Mouse (Mus musculus) megakaryocyte, embryonic 14.5 days (primary cell): ENCODE measurements around the gene Tmem30b. TPM values are rescaled to one million over a fixed set of nuclear protein-coding genes. Genes with fewer than 3 reads are reported as not detected.

Experiments used
- H3K27me3 ChIP-seq: replicated peaks from 2 replicates; pipeline ENCODE3; 2012; ENCODE audit warnings: inconsistent platforms
- H3K36me3 ChIP-seq: replicated peaks from 2 replicates; pipeline ENCODE3; 2012; ENCODE audit warnings: low read length, inconsistent platforms, mixed read lengths
- H3K4me1 ChIP-seq: 2 replicates; pipeline ENCODE4 v1.6.1; 2012; ENCODE audit warnings: inconsistent platforms
- H3K4me3 ChIP-seq: replicated peaks from 2 replicates; pipeline ENCODE3; 2012; ENCODE audit warnings: moderate library complexity, mild to moderate bottlenecking, inconsistent platforms
- H3K9me3 ChIP-seq: 2 replicates; pipeline ENCODE4 v1.6.1; 2012; ENCODE audit warnings: inconsistent platforms
- FLI1 ChIP-seq: IDR thresholded peaks from 2 replicates; pipeline ENCODE4 v1.6.1; 2012; ENCODE audit warnings: low read length, inconsistent platforms, mixed read lengths
- GATA1 ChIP-seq: IDR thresholded peaks from 3 replicates; pipeline ENCODE4 v1.6.1; 2012; ENCODE audit warnings: mixed read lengths, low read length, inconsistent platforms, borderline replicate concordance
- polyA plus RNA-seq: library from polyadenylated mRNA; stranded (reverse); fragments of >175 nt; gene quantifications from 2 replicates; pipeline ENCODE4 v1.2.3, GENCODE M21; 2012; ENCODE audit warnings: low replicate concordance; ENCODE audit not compliant: insufficient read depth

The Tmem30b gene
- not detected in 2 replicates for polyA plus RNA-seq

DNA sequence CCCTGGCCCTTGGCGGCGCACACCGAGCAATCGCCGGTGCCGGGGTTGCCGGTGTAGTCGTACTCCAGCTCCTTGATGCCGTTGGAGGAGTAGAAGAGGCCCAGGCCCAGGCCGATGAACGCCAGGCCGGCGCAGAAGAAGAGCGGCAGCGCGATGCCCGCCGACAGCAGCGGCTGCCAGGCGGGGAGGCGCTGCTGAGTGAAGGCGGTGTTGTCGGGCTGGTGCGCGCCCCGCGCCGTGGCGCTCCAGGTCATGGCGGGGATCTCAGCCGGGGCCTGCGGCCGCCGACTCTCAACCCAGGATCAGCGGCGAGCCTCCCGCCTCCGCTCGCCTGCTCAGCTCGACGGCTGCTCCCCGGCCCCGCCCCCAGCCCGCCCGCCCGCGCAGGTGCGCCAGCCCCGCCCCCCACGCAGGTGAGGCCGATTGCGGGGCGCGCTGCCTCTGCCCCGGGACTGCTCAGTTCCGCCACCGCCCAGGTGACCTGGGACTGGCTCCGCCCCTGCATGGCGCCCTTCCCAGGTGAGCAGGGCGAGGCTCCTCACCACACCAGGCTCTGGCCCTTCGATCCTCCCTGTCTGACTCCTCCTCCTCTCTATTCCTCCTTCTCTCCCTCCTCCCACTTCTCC is at the start of gene Tmem30b:
Gene Tmem30b (minus strand): TSS at position 307 of the 626 bp plus-strand sequence.
- H3K27me3 ChIP-seq: peaks cover 82% of the 10 kb centered on the region
- H3K4me3 ChIP-seq: peak within 1 kb of the TSS; percentile 91
- TF ChIP-seq FLI1 (no peak), GATA1 (no peak)
- H3K9me3 ChIP-seq: peaks cover 13% of the 10 kb centered on the region
- H3K4me1 ChIP-seq: peaks cover 17% of the 10 kb centered on the region
- H3K36me3 ChIP-seq: no peaks in the 10 kb centered on the region

- no peaks in the 10 kb centered on the region for H3K9me3 ChIP-seq
- no peak for TF ChIP-seq FLI1
- TF ChIP-seq GATA1: no peak
- no peak overlapping the region for H3K4me3 ChIP-seq
- no peaks in the 10 kb centered on the region for H3K36me3 ChIP-seq
- peaks cover 27% of the 10 kb centered on the region for H3K4me1 ChIP-seq
- peaks cover 9% of the 10 kb centered on the region for H3K27me3 ChIP-seq
Observed at GRCm38 (mm10) chr12:73595226-73595625, 49.0 kb upstream of the Tmem30b start.

GRCm38 (mm10) chr12:73594177-73594745 is 48.1 kb upstream of the Tmem30b start:
- no peak for TF ChIP-seq FLI1
- TF ChIP-seq GATA1: no peak
- Histone ChIP-seq H3K9me3 (no peaks in the 10 kb centered on the region), H3K27me3 (peaks cover 9% of the 10 kb centered on the region), H3K36me3 (no peaks in the 10 kb centered on the region), H3K4me3 (no peak overlapping the region), H3K4me1 (peaks cover 27% of the 10 kb centered on the region)

- TF ChIP-seq FLI1 (no peak), GATA1 (no peak)
Observed at GRCm38 (mm10) chr12:73593021-73593798, 47.0 kb upstream of the Tmem30b start.

DNA sequence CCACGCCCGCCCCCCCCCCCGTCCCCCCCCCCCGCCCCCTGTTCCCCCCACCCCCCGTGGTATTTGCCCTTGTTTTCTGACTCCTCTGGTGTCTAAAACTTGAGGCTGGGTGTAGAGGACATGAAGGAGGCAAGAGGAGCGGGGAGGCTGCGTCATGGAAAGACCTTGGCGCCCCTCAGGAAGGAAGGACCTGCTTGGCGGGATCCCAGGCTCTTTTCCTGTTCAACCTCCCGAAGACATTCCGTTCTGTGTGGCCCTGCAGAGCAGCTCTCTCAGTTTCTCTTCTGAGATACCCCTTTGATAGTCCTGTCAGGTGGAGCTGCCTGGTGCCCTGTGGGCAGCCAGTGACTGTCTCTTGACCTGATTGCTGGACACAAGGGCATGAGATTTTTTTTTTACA is 45.4 kb upstream of the Tmem30b start:
- TF ChIP-seq GATA1: no peak
- no peak for TF ChIP-seq FLI1
- H3K4me3 ChIP-seq: no peak overlapping the region
- H3K4me1 ChIP-seq: peaks cover 22% of the 10 kb centered on the region
- no peaks in the 10 kb centered on the region for H3K9me3 ChIP-seq
- H3K27me3 ChIP-seq: peaks cover 15% of the 10 kb centered on the region
- H3K36me3 ChIP-seq: no peaks in the 10 kb centered on the region

More at GRCm38 (mm10) chr12:73593021-73593798, 47.0 kb upstream of the Tmem30b start:
- Histone ChIP-seq H3K4me1 (peaks cover 26% of the 10 kb centered on the region), H3K27me3 (peaks cover 9% of the 10 kb centered on the region), H3K9me3 (no peaks in the 10 kb centered on the region), H3K36me3 (no peaks in the 10 kb centered on the region), H3K4me3 (peak overlapping the region; percentile 69)

GRCm38 (mm10) chr12:73590627-73591276 is 44.6 kb upstream of the Tmem30b start:
- H3K9me3 ChIP-seq: no peaks in the 10 kb centered on the region
- peaks cover 16% of the 10 kb centered on the region for H3K27me3 ChIP-seq
- no peak overlapping the region for H3K4me3 ChIP-seq
- H3K4me1 ChIP-seq: peaks cover 27% of the 10 kb centered on the region
- TF ChIP-seq FLI1 (no peak), GATA1 (no peak)
- no peaks in the 10 kb centered on the region for H3K36me3 ChIP-seq

GRCm38 (mm10) chr12:73587262-73587661 is 41.1 kb upstream of the Tmem30b start:
- Histone ChIP-seq H3K4me3 (no peak overlapping the region), H3K27me3 (peaks cover 40% of the 10 kb centered on the region)

DNA sequence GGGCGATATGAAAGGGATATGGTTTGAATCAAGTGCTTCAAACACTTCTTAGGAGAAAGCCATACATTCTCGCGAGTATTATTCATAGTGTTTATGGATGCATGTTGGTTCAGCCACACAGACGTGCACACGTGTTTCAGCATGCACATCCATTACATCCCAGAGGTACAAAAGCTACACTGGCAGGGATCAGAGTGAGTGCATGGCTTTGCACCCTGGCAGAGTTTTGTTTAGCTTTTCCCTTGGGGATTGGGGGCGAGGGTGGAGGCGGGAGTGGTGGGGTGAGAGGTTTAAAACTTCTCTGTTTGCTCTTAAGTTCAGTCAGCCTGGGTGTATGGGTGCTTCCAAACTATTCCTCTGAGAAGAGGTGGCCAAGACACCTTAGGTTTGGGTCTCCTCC is 39.7 kb upstream of the Tmem30b start:
- H3K27me3 ChIP-seq: peaks cover 50% of the 10 kb centered on the region
- TF ChIP-seq GATA1: no peak
- H3K9me3 ChIP-seq: no peaks in the 10 kb centered on the region
- H3K4me3 ChIP-seq: peak overlapping the region; percentile 93
- H3K36me3 ChIP-seq: no peaks in the 10 kb centered on the region
- peaks cover 28% of the 10 kb centered on the region for H3K4me1 ChIP-seq

More at GRCm38 (mm10) chr12:73587262-73587661, 41.1 kb upstream of the Tmem30b start:
- TF ChIP-seq FLI1: no peak
- TF ChIP-seq GATA1: no peak
- peaks cover 28% of the 10 kb centered on the region for H3K4me1 ChIP-seq
- H3K9me3 ChIP-seq: no peaks in the 10 kb centered on the region
- H3K36me3 ChIP-seq: no peaks in the 10 kb centered on the region

DNA sequence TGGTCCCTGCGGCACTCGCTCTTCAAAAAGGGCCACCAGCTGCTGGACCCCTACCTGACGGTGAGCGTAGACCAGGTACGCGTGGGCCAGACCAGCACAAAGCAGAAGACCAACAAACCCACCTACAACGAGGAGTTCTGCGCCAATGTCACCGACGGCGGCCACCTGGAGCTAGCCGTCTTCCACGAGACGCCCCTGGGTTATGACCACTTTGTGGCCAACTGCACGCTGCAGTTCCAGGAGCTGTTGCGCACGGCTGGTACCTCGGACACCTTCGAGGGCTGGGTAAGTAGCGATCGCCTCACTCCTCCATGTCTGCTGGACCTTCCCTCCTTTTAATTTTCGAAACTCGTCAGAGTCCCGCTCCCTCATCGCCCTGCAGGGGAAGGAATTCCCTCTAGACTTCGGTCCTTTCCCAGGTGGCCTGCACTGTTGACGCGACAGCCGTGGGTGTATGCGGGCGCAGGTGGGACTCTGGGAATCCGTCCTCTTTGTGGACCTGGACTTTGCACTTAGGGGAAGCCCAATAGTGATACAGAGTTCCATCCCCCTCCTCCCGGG is 39.1 kb upstream of the Tmem30b start:
- H3K4me3 ChIP-seq: peak overlapping the region; percentile 93
- H3K36me3 ChIP-seq: no peaks in the 10 kb centered on the region
- TF ChIP-seq GATA1: no peak
- no peak for TF ChIP-seq FLI1
- no peaks in the 10 kb centered on the region for H3K9me3 ChIP-seq
- H3K27me3 ChIP-seq: peaks cover 54% of the 10 kb centered on the region
- peaks cover 28% of the 10 kb centered on the region for H3K4me1 ChIP-seq
